Mouse (Mus musculus) kidney, adult 2 months (tissue): Measurements from ENCODE around the gene Yif1a. TPM values are rescaled to one million over a fixed set of nuclear protein-coding genes. Genes with fewer than 3 reads are reported as not detected.

Experiments used
- DNase-seq: peaks from one replicate; pipeline ENCODE4 v3.0.0; 2021
- H3K27ac ChIP-seq: fragments of 200-500 bp; 2 replicates; pipeline ENCODE4 v1.5.1; 2012; ENCODE audit warnings: low read depth, low read length, control low read depth, inconsistent platforms; ENCODE audit not compliant: insufficient read depth
- H3K27me3 ChIP-seq: fragments of 200-500 bp; replicated peaks from 2 replicates; pipeline ENCODE4 v1.6.1; 2012; ENCODE audit warnings: mild to moderate bottlenecking, moderate library complexity, low read length, inconsistent platforms; ENCODE audit not compliant: control insufficient read depth, insufficient read depth
- H3K36me3 ChIP-seq: fragments of 200-500 bp; 2 replicates; pipeline ENCODE4 v1.6.1; 2012; ENCODE audit warnings: mild to moderate bottlenecking, moderate library complexity, low read length, inconsistent platforms; ENCODE audit not compliant: control insufficient read depth, insufficient read depth
- H3K4me1 ChIP-seq: fragments of 200-500 bp; 2 replicates; pipeline ENCODE4 v1.6.1; 2011; ENCODE audit warnings: low read length; ENCODE audit not compliant: control insufficient read depth, insufficient read depth
- H3K4me3 ChIP-seq: fragments of 200-500 bp; 2 replicates; pipeline ENCODE4 v1.5.1; 2011; ENCODE audit warnings: mild to moderate bottlenecking, low read depth, low read length, control low read depth; ENCODE audit not compliant: insufficient read depth
- CTCF ChIP-seq: fragments of 200-500 bp; conservative IDR thresholded peaks from 2 replicates; pipeline ENCODE4 v1.5.1; 2011; ENCODE audit warnings: low read depth, mild to moderate bottlenecking, control low read depth, low read length, moderate library complexity, mixed read lengths; ENCODE audit not compliant: insufficient read depth, insufficient read length
- POLR2A ChIP-seq: fragments of 200-500 bp; IDR thresholded peaks from one replicate; pipeline ENCODE4 v1.6.1; 2011; ENCODE audit warnings: low read depth, low read length, control low read depth
- WGBS: fragments of 180-500 bp; shearing (Covaris S2); methylation state at CpG from one replicate; pipeline ENCODE4 v1.1.7; 2018; 5-methylcytosine and 5-hydroxymethylcytosine counted together
- polyA plus RNA-seq: library from polyadenylated mRNA; depleted of rRNA; stranded (reverse); fragments of >200 nt; gene quantifications from 2 replicates; pipeline ENCODE4 v1.2.3, GENCODE M21; 2012

The Yif1a gene
- polyA plus RNA-seq, 1 experiment, result 258 TPM

DNA sequence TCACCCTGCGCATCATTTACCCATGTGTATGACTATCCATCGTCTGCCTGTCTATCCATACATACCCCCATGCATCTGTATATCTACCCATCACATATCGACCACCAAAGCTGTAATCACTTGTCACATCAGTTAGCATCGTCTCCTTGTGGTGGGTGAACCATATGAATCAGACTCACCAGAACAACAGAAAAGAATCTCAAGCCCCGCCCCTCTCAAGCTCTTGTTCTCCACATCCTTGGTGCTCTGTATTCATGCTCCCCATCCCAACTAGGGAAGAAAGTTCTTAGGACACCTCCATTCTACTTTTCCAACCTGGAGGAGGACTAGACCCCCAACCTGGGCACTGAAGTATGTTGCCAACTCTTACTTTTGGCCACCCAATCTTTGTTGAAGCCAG lies 26.3 kb upstream of the Yif1a start:
- no peaks in the 10 kb centered on the region for H3K36me3 ChIP-seq
- H3K27ac ChIP-seq, result no peak overlapping the region
- WGBS, result 88% methylated on average over 5 of the region's 5 CpGs
- no peaks in the 10 kb centered on the region for H3K27me3 ChIP-seq
- no peaks in the 10 kb centered on the region; the same call in 1 of the 2 replicates for H3K4me1 ChIP-seq
- no peak overlapping the region for H3K4me3 ChIP-seq
- DNase-seq, result no peak
- TF ChIP-seq POLR2A (no peak), CTCF (no peak)

GRCm38 (mm10) chr19:5062446-5062845 lies 25.9 kb upstream of the Yif1a start:
- Histone ChIP-seq H3K27ac (no peak overlapping the region), H3K36me3 (no peaks in the 10 kb centered on the region), H3K4me3 (no peak overlapping the region), H3K4me1 (no peaks in the 10 kb centered on the region; the same call in 1 of the 2 replicates), H3K27me3 (no peaks in the 10 kb centered on the region)
- DNase-seq, result no peak
- no peak for TF ChIP-seq POLR2A
- TF ChIP-seq CTCF, result no peak
- WGBS, result 64% methylated on average over 6 of the region's 6 CpGs

- no peaks in the 10 kb centered on the region; the same call in 1 of the 2 replicates for H3K4me1 ChIP-seq
- H3K27ac ChIP-seq, result no peak overlapping the region
- no peaks in the 10 kb centered on the region for H3K27me3 ChIP-seq
- no peak overlapping the region for H3K4me3 ChIP-seq
- no peak for TF ChIP-seq CTCF
- TF ChIP-seq POLR2A, result no peak
- no peaks in the 10 kb centered on the region for H3K36me3 ChIP-seq
- DNase-seq, result no peak
- 47% methylated on average over 7 of the region's 7 CpGs for WGBS
These were observed 23.2 kb upstream of the Yif1a start for GRCm38 (mm10) chr19:5065104-5065503.

- Histone ChIP-seq H3K4me3 (peak overlapping the region; percentile 6; the same call in 1 of the 2 replicates), H3K27me3 (no peaks in the 10 kb centered on the region), H3K4me1 (no peaks in the 10 kb centered on the region; the same call in 1 of the 2 replicates), H3K36me3 (no peaks in the 10 kb centered on the region), H3K27ac (peak overlapping the region; percentile 9; the same call in 1 of the 2 replicates)
- 22% methylated on average over 15 of the region's 15 CpGs for WGBS
- TF ChIP-seq POLR2A, result no peak
- no peak for TF ChIP-seq CTCF
- peak; percentile 21 for DNase-seq
These were observed 21.1 kb upstream of the Yif1a start for GRCm38 (mm10) chr19:5067040-5067799.

- peak within 1 kb of the TSS; percentile 40 for H3K4me3 ChIP-seq
- peak; percentile 77 for DNase-seq
These were observed 20.3 kb upstream of the Yif1a start, which contains the start of gene Cd248 for GRCm38 (mm10) chr19:5067867-5068569. Gene Cd248, plus strand, starts transcription at chr19:5068078.

DNA sequence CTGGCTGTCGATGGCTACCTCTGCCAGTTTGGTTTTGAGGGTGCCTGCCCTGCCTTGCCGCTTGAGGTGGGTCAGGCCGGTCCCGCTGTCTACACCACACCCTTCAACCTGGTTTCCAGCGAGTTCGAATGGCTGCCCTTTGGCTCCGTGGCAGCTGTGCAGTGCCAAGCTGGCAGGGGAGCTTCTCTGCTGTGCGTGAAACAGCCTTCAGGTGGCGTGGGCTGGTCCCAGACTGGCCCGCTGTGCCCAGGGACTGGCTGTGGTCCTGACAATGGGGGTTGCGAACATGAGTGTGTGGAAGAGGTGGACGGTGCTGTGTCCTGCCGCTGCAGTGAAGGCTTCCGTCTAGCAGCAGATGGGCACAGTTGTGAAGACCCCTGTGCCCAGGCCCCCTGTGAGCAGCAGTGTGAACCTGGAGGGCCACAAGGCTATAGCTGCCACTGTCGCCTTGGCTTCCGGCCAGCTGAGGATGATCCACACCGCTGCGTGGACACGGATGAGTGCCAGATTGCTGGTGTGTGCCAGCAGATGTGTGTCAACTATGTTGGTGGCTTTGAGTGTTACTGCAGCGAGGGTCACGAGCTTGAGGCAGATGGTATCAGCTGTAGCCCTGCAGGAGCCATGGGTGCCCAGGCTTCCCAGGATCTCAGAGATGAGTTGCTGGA lies 19.6 kb upstream of the Yif1a start:
- Histone ChIP-seq H3K36me3 (no peaks in the 10 kb centered on the region), H3K4me1 (no peaks in the 10 kb centered on the region; the same call in 1 of the 2 replicates), H3K27ac (no peak overlapping the region), H3K27me3 (no peaks in the 10 kb centered on the region), H3K4me3 (peak overlapping the region; percentile 40)
- WGBS, result 31% methylated on average over 21 of the region's 21 CpGs
- DNase-seq, result peak; percentile 25
- no peak for TF ChIP-seq CTCF
- TF ChIP-seq POLR2A, result no peak

More at GRCm38 (mm10) chr19:5067867-5068569, 20.3 kb upstream of the Yif1a start, which contains the start of gene Cd248:
- TF ChIP-seq CTCF (no peak), POLR2A (no peak)
- H3K4me1 ChIP-seq, result no peaks in the 10 kb centered on the region; the same call in 1 of the 2 replicates
- under 1% methylated on average over 56 of the region's 56 CpGs for WGBS
- H3K27ac ChIP-seq, result peak within 1 kb of the TSS; percentile 9; the same call in 1 of the 2 replicates
- H3K27me3 ChIP-seq, result no peaks in the 10 kb centered on the region
- H3K36me3 ChIP-seq, result no peaks in the 10 kb centered on the region
